Comparison of ENCODE assay signal across 17 mouse cellular contexts in genomic region chr2:101908773-101909172, GRCm38 (mm10). TPM values are rescaled to one million over a fixed set of nuclear protein-coding genes. Genes with fewer than 3 reads are reported as not detected.
DNase-seq lines count a peak whose midpoint lies in the region; TF ChIP-seq lines count a peak whose summit lies in the region.
"Had no signal": no experiment of that assay in that cellular context is flagged by ENCODE, and none has a peak within 500 bp of the region (broad histone marks: within the 10 kb centered on the region; RNA-seq: fewer than 3 reads in every experiment).

No protein-coding gene starts in this region.

- TF ChIP-seq POLR2A in MEL (IDR thresholded peaks at IDR 0.05; ENCODE audit: control insufficient read depth in 1 of 2, insufficient read depth in 1 of 2, low read depth in 1 of 2, low read length in 2 of 2, poor library complexity in 1 of 2): no peak

- no peaks in the 10 kb centered on the region for H3K9me3 ChIP-seq in MEL (replicated peaks; ENCODE audit: insufficient read depth, low read length)
- H3K9me3 ChIP-seq: forebrain, embryonic 15.5 days; intestine, embryonic 15.5 days; kidney, embryonic 15.5 days; limb, embryonic 10.5 days had no signal

- no peak for TF ChIP-seq RAD21 in MEL (IDR thresholded peaks at IDR 0.05; ENCODE audit: low read depth, low read length)

- H3K4me3 ChIP-seq in MEL (ENCODE audit: control insufficient read depth in 1 of 2, insufficient read depth in 1 of 2, low read depth in 2 of 2, low read length in 2 of 2): no peak overlapping the region
- H3K4me3 ChIP-seq: erythroblast, embryonic 14.5 days; forebrain, embryonic 15.5 days; intestine, embryonic 15.5 days; kidney, embryonic 15.5 days; layer of hippocampus, adult 2 months; limb, embryonic 10.5 days had no signal

- intact Hi-C loops in left cerebral cortex, postnatal 36 days (cut with DNase I): loop anchor here (5.0 kb wide), 1 partner anchor 74 kb away; no protein-coding TSS in a partner anchor

- peak; percentile 53 to 74 for DNase-seq in frontal cortex, adult 2 months (ENCODE audit: extremely low spot score in 1 of 2, low spot score in 1 of 2)
- no peak for DNase-seq in frontal cortex, postnatal 10 days (ENCODE audit: low spot score in 2 of 2)
- DNase-seq in MEL (ENCODE audit: low read depth, low spot score) (peak; percentile 81), MEL-GATA-1-ER (ENCODE audit: extremely low read depth, low read depth) (peak; percentile 13)
- peak; percentile 42 to 47 for DNase-seq in left cerebral cortex, postnatal 36 days (ENCODE audit: low spot score in 2 of 2)
- DNase-seq in heart, postnatal 4 days: no peak
- DNase-seq in layer of hippocampus, adult 18-20 months (ENCODE audit: low spot score in 2 of 2): no peak
- DNase-seq: gastrocnemius, postnatal 14 days; lung, adult 2 months; lung, postnatal 36 days had no signal

- H3K79me2 ChIP-seq in MEL (ENCODE audit: control insufficient read depth, insufficient read depth, low read length, poor library complexity): no peaks in the 10 kb centered on the region

- H3K36me3 ChIP-seq in MEL (ENCODE audit: control insufficient read depth in 1 of 2, insufficient read depth in 2 of 2, low read length in 2 of 2): no peaks in the 10 kb centered on the region
- H3K36me3 ChIP-seq: forebrain, embryonic 15.5 days; intestine, embryonic 15.5 days; kidney, embryonic 15.5 days; limb, embryonic 10.5 days had no signal

- TF ChIP-seq EP300 in MEL (IDR thresholded peaks at IDR 0.05; ENCODE audit: low read depth in 1 of 2, low read length in 2 of 2): peak in 1 of 2 experiments; percentile 10; a peak in 2 of 4 replicates

- no peak overlapping the region for H3K9ac ChIP-seq in MEL (ENCODE audit: control insufficient read depth, low read depth, low read length, poor library complexity, severe bottlenecking)
- H3K9ac ChIP-seq: forebrain, embryonic 15.5 days; hindbrain, embryonic 14.5 days; intestine, embryonic 15.5 days; kidney, embryonic 15.5 days had no signal

- no peak for TF ChIP-seq CTCF in MEL (IDR thresholded peaks at IDR 0.05 in 2 of 3, conservative IDR thresholded peaks at IDR 0.05 in 1 of 3; ENCODE audit: control insufficient read depth in 1 of 3, insufficient read depth in 1 of 3, low read depth in 2 of 3, low read length in 3 of 3, poor library complexity in 1 of 3, severe bottlenecking in 1 of 3)

- no peak overlapping the region for H3K27ac ChIP-seq in MEL (ENCODE audit: control insufficient read depth, low read depth, low read length)
- H3K27ac ChIP-seq: forebrain, embryonic 15.5 days; hindbrain, embryonic 14.5 days; intestine, embryonic 15.5 days; kidney, embryonic 15.5 days; limb, embryonic 10.5 days had no signal

- peaks cover 0 to 2% of the 10 kb centered on the region in 2 experiments; a peak in 1 of 4 replicates for H3K27me3 ChIP-seq in MEL (ENCODE audit: control insufficient read depth in 1 of 2, insufficient read depth in 2 of 2, low read length in 2 of 2)
- H3K27me3 ChIP-seq: forebrain, embryonic 15.5 days; intestine, embryonic 15.5 days; kidney, embryonic 15.5 days had no signal

- H3K4me1 ChIP-seq in MEL (ENCODE audit: control insufficient read depth in 1 of 2, insufficient read depth in 2 of 2, low read length in 2 of 2): 0 out of 4 replicates have a peak, but pooled peaks cover 0 to 4% of the 10 kb centered on the region in 2 experiments

TF ChIP-seq in MEL, 35 proteins besides CTCF, POLR2A, EP300 and RAD21:
- TF ChIP-seq TBP (IDR thresholded peaks at IDR 0.05; ENCODE audit: low read depth, low read length) (peak; percentile 91), GATA1 (IDR thresholded peaks at IDR 0.05; ENCODE audit: low read depth, low read length) (peak; percentile 38; the same call in 1 of the 2 replicates), NRF1 (IDR thresholded peaks at IDR 0.05; ENCODE audit: insufficient read depth, low read depth, low read length, poor library complexity, severe bottlenecking) (no peak), ZNF384 (IDR thresholded peaks at IDR 0.05; ENCODE audit: low read depth, low read length) (no peak), ETS1 (IDR thresholded peaks at IDR 0.05; ENCODE audit: low read depth, low read length) (0 out of 2 replicates have a peak, but pooled peaks have one; percentile 10)

RNA-seq across cellular contexts. Expression of gene Commd9, which starts 22.7 kb away (rescaled TPM):
- polyA plus RNA-seq in frontal cortex, adult 2 months (2012; rRNA removed): 88.4 and 94.8 TPM in 2 replicates
- total RNA-seq in MEL (2012; rRNA removed): 50.6 and 62.8 TPM in 2 replicates
- polyA plus RNA-seq in MEL (2012; ENCODE audit: insufficient read depth in 1 of 2, insufficient read length in 2 of 2, low read depth in 1 of 2, low replicate concordance in 2 of 2, missing spikeins in 1 of 2): 10 to 100 TPM in 1 of 2 experiments, not detected in 1; 57.6 TPM
- total RNA-seq in left cerebral cortex, postnatal 36 days (2021): 10 to 100 TPM; 41.4 to 41.9 TPM
- total RNA-seq in heart, postnatal 4 days (2021): 10 to 100 TPM; 28.4 to 30.1 TPM
- 10 to 100 TPM; 34.6 to 39.3 TPM for total RNA-seq in layer of hippocampus, adult 18-20 months (2021)

RNA-seq across cellular contexts. Expression of gene Prr5l, which starts 25.9 kb away (rescaled TPM):
- 12.0 and 12.5 TPM in 2 replicates for polyA plus RNA-seq in frontal cortex, adult 2 months (2012; rRNA removed)
- total RNA-seq in MEL (2012; rRNA removed): 0.04 TPM in 1 of 2 replicates, not detected in the other
- polyA plus RNA-seq in MEL (2012; ENCODE audit: insufficient read depth in 1 of 2, insufficient read length in 2 of 2, low read depth in 1 of 2, low replicate concordance in 2 of 2, missing spikeins in 1 of 2): not detected
- total RNA-seq in left cerebral cortex, postnatal 36 days (2021): 10 to 100 TPM in 1 of 2 experiments, 1 to 10 TPM in 1; 6.3 to 11.6 TPM
- total RNA-seq in heart, postnatal 4 days (2021): 1 to 10 TPM; 3.8 to 4.6 TPM
- total RNA-seq in layer of hippocampus, adult 18-20 months (2021): 1 to 10 TPM; 8.3 to 9.8 TPM

Comparison
In these comparisons a context has a peak if more than half of its experiments do, and no peak if none do; other contexts are left out.
1. DNase-seq: peak in frontal cortex, adult 2 months (2 of 2), MEL (single experiment), MEL-GATA-1-ER (single experiment) and left cerebral cortex, postnatal 36 days (2 of 2); none in frontal cortex, postnatal 10 days (0 of 2), heart, postnatal 4 days (single experiment) and layer of hippocampus, adult 18-20 months (0 of 2).